Mouse (Mus musculus): ENCODE measurements at regions not wholly inside any gene's neighbourhood (a gene's known extent, or its start where the extent isn't known, plus 50 kb on each side); places are given as distances from the start of the nearest gene placed in this dataset.
A peak's percentile ranks its signal among the peaks of the same experiment; 100 is the strongest.

DNA sequence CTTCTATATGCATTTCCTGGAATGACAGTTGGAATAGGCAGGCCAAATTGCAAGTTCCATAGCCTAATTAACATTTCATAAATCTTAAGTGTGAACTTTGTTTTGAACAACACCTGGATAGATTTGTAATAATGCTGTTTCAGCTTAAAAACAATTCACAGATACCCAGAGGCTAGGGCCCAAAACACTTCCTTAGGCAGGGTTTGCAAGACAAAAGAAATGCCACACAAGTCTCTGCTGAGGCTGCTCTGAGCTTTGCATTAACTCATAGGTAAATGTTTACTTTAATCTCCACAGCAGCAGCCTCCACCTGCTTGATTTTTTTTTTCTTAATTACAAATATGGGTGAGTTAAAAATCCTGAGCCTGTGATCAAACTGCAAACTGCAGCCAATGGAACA is 118.4 kb downstream of the Gnat3 start:
- Histone ChIP-seq H3K27me3 (ENCODE audit: control insufficient read depth, insufficient read depth, low read length) (no peaks in the 10 kb centered on the region), H3K36me3 (ENCODE audit: control insufficient read depth, insufficient read depth, low read length) (no peaks in the 10 kb centered on the region), H3K4me3 (no peak overlapping the region), H3K9ac (ENCODE audit: low read depth, low read length) (no peak overlapping the region), H3K79me2 (replicated peaks; ENCODE audit: control insufficient read depth, insufficient read depth, low read length) (no peaks in the 10 kb centered on the region), H3K27ac (no peak overlapping the region), H3K4me1 (ENCODE audit: control insufficient read depth, insufficient read depth, low read length) (no peaks in the 10 kb centered on the region)
- DNase-seq = no peak
- TF ChIP-seq POLR2A (IDR thresholded peaks at IDR 0.05; ENCODE audit: insufficient read depth, low read depth, low read length) = no peak
- intact Hi-C loops (cut with DNase I) = no loop called here

DNA sequence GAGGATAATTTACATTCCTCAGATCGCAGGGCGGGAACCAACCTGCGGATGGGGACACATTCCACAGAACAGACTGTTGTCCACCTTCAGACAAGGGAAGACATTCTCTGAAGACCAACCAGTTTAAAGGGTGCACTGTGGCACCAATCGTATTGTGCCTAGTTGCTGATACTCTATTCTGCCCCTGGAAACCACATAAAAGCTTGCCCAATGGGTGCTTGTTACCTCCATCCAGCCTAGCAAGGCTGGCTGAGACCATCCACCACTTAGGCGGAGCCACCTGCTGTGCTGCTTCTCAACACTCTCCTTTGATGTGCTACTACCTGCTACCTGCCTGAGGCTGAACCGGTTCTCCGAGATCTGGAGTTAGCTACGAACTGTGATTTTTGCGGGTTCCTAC is 119.9 kb downstream of the Gnat3 start:
- H3K4me1 ChIP-seq (ENCODE audit: control insufficient read depth, insufficient read depth, low read length) = no peaks in the 10 kb centered on the region
- intact Hi-C loops (cut with DNase I) = no loop called here
- no peak overlapping the region for H3K27ac ChIP-seq
- TF ChIP-seq CTCF (IDR thresholded peaks at IDR 0.05) (no peak), EP300 (IDR thresholded peaks at IDR 0.05; ENCODE audit: insufficient read depth, low read depth, low read length) (no peak)
- no peak for DNase-seq
- no peaks in the 10 kb centered on the region for H3K79me2 ChIP-seq (replicated peaks; ENCODE audit: control insufficient read depth, insufficient read depth, low read length)
- 75% methylated on average over 9 of the region's 9 CpGs for WGBS
- no peak overlapping the region for H3K9ac ChIP-seq (ENCODE audit: low read depth, low read length)
- no peaks in the 10 kb centered on the region for H3K36me3 ChIP-seq (ENCODE audit: control insufficient read depth, insufficient read depth, low read length)
- no peak overlapping the region for H3K4me3 ChIP-seq
- H3K27me3 ChIP-seq (ENCODE audit: control insufficient read depth, insufficient read depth, low read length) = no peaks in the 10 kb centered on the region

DNA sequence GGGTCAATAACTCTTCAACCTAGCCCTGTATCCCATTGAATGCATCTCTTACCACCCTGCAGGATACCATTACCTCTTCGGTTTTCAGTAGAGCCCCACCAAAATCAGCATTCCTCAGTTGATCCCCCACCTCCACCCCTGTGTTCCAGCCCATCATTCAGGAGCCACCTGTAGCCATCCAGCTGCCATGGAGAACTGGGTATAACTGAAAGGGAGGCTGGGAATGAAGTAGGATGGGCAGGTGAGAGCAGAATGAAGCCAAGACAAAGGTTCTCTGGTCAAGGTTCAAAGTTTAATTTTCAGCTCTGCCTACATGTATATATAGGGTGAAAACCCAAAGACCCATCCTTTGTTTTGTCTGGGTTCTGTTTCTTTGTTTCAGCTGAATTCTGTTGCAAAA is 121.4 kb downstream of the Gnat3 start:
- no peaks in the 10 kb centered on the region for H3K4me1 ChIP-seq (ENCODE audit: control insufficient read depth, insufficient read depth, low read length)
- TF ChIP-seq CTCF (IDR thresholded peaks at IDR 0.05) (no peak), POLR2A (IDR thresholded peaks at IDR 0.05; ENCODE audit: insufficient read depth, low read depth, low read length) (no peak), EP300 (IDR thresholded peaks at IDR 0.05; ENCODE audit: insufficient read depth, low read depth, low read length) (no peak)
- intact Hi-C loops (cut with DNase I) = no loop called here
- H3K27me3 ChIP-seq (ENCODE audit: control insufficient read depth, insufficient read depth, low read length) = no peaks in the 10 kb centered on the region
- no peak overlapping the region for H3K4me3 ChIP-seq
- no peaks in the 10 kb centered on the region for H3K36me3 ChIP-seq (ENCODE audit: control insufficient read depth, insufficient read depth, low read length)
- H3K9ac ChIP-seq (ENCODE audit: low read depth, low read length) = no peak overlapping the region
- no peaks in the 10 kb centered on the region for H3K79me2 ChIP-seq (replicated peaks; ENCODE audit: control insufficient read depth, insufficient read depth, low read length)
- 74% methylated on average over 1 of the region's 1 CpGs for WGBS
- no peak for DNase-seq
- H3K27ac ChIP-seq = no peak overlapping the region

DNA sequence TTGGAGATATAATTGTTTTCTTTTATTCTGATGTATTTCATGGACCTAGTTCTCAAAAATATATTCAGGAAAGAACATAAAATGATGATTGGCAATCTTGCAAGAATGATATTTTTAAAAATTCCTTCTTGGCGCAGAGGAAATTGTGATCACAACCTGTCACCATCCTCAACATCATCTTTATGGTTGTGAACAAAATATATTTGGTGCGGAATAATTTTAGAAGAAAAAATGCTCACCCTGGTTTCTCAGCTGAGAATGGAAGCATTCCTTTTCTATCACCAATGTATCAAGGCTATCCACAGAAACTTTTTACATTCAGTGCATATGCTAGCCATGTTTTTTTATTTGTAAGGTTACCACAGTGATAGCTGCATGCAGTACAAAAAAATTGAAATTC is 123.1 kb downstream of the Gnat3 start:
- Histone ChIP-seq H3K79me2 (replicated peaks; ENCODE audit: control insufficient read depth, insufficient read depth, low read length) (no peaks in the 10 kb centered on the region), H3K36me3 (ENCODE audit: control insufficient read depth, insufficient read depth, low read length) (no peaks in the 10 kb centered on the region), H3K9ac (ENCODE audit: low read depth, low read length) (no peak overlapping the region), H3K27me3 (ENCODE audit: control insufficient read depth, insufficient read depth, low read length) (no peaks in the 10 kb centered on the region), H3K4me3 (no peak overlapping the region), H3K27ac (no peak overlapping the region), H3K4me1 (ENCODE audit: control insufficient read depth, insufficient read depth, low read length) (no peaks in the 10 kb centered on the region)
- TF ChIP-seq POLR2A (IDR thresholded peaks at IDR 0.05; ENCODE audit: insufficient read depth, low read depth, low read length) (no peak), EP300 (IDR thresholded peaks at IDR 0.05; ENCODE audit: insufficient read depth, low read depth, low read length) (no peak), CTCF (IDR thresholded peaks at IDR 0.05) (no peak)
- intact Hi-C loops (cut with DNase I) = loop anchor here (5.0 kb wide), 1 partner anchor 272 kb away; no protein-coding TSS in a partner anchor
- DNase-seq = no peak
- WGBS = 91% methylated on average over 2 of the region's 2 CpGs

DNA sequence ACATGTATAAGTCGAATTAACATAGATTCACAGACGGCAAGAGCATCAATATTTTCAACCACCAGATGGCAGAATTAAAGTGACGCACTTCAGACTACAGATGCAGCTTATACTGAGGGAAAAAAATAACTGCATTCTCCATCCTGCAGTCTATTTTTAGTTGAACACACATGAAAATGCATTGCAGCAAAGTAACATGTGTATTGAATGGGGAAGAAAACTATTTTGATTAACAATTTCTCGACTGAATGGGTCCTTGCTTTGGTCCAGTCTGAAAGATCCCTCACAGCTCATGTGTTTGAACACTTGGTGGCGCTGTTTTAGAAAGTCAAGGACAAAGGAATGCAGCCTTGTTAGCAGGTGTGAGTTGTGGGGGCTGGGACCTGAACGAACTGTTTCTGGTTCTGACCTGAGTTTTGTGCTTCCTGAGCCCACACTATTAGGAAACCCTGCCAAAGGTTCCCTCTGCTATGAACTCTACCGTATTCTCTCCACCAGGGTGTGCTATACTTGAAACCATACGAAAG is 125.6 kb downstream of the Gnat3 start:
- peak in 1 of 2 experiments; percentile 18 for DNase-seq
- TF ChIP-seq CTCF (IDR thresholded peaks at IDR 0.05) = peak; percentile 74
- no peak for TF ChIP-seq POLR2A (IDR thresholded peaks at IDR 0.05; ENCODE audit: insufficient read depth, low read depth, low read length)
- H3K27me3 ChIP-seq (ENCODE audit: control insufficient read depth, insufficient read depth, low read length) = no peaks in the 10 kb centered on the region
- no peaks in the 10 kb centered on the region for H3K79me2 ChIP-seq (replicated peaks; ENCODE audit: control insufficient read depth, insufficient read depth, low read length)
- no peak overlapping the region for H3K4me3 ChIP-seq
- 16% methylated on average over 8 of the region's 8 CpGs for WGBS
- no peak overlapping the region for H3K9ac ChIP-seq (ENCODE audit: low read depth, low read length)
- H3K36me3 ChIP-seq (ENCODE audit: control insufficient read depth, insufficient read depth, low read length) = no peaks in the 10 kb centered on the region
- no peaks in the 10 kb centered on the region for H3K4me1 ChIP-seq (ENCODE audit: control insufficient read depth, insufficient read depth, low read length)
- intact Hi-C loops (cut with DNase I) = loop anchor here (1.0 to 5.0 kb wide), 2 partner anchors 269 to 358 kb away; no protein-coding TSS in a partner anchor
- no peak overlapping the region for H3K27ac ChIP-seq

DNA sequence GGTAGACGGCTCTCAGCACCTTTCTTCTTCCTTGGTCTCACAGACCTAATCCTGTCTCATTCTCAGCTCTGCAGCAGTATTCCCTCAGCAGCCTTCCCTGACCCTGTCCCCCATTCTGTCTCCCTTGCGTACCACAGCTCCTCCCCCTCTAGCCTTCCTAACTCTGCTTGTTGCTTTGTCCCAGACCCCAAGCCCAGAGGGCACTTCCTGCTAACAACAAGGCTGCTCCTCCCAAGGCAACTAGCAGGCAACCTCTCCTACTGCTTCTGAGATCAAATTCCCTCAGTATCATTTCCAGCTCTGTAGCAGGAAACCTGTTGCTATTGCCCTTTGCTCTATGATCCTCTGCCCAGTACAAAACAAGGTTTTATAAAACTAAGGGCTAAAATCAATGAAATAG is 127.6 kb downstream of the Gnat3 start:
- Histone ChIP-seq H3K36me3 (ENCODE audit: control insufficient read depth, insufficient read depth, low read length) (no peaks in the 10 kb centered on the region), H3K79me2 (replicated peaks; ENCODE audit: control insufficient read depth, insufficient read depth, low read length) (no peaks in the 10 kb centered on the region), H3K27ac (no peak overlapping the region), H3K4me3 (no peak overlapping the region), H3K9ac (ENCODE audit: low read depth, low read length) (no peak overlapping the region), H3K27me3 (ENCODE audit: control insufficient read depth, insufficient read depth, low read length) (no peaks in the 10 kb centered on the region), H3K4me1 (ENCODE audit: control insufficient read depth, insufficient read depth, low read length) (no peaks in the 10 kb centered on the region)
- WGBS = 73% methylated on average over 2 of the region's 2 CpGs
- no peak for TF ChIP-seq CTCF (IDR thresholded peaks at IDR 0.05)
- no peak for TF ChIP-seq EP300 (IDR thresholded peaks at IDR 0.05; ENCODE audit: insufficient read depth, low read depth, low read length)
- no peak for TF ChIP-seq POLR2A (IDR thresholded peaks at IDR 0.05; ENCODE audit: insufficient read depth, low read depth, low read length)
- intact Hi-C loops (cut with DNase I) = loop anchor here (5.0 kb wide), 1 partner anchor 267 kb away; no protein-coding TSS in a partner anchor
- peak in 1 of 2 experiments; percentile 12 for DNase-seq
